21 mouse cellular contexts compared by ENCODE assay signal in the genomic region with DNA sequence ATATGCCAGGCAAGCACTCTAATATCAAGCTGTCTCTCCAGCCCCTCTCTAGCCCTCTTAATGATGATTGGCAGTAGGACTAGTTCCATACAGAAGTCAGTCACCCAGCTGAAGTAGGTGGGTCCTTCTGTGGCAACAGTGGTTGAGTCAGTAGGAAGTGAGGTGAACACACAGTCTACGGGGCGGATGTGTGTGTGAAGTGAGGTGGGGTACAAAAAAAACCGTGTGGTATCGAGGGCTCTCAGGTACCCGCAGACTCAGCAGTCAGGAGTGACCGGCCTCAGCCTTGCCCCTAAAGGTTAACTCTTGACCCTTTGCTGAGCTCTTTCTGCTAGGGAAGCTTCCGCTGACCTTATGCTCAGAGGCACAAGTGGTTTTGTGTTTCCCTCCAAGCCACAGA. TPM values are rescaled to one million over a fixed set of nuclear protein-coding genes. Genes with fewer than 3 reads are reported as not detected.
DNase-seq lines count a peak whose midpoint lies in the region; ATAC-seq and TF ChIP-seq lines count a peak whose summit lies in the region.
"Had no signal": no experiment of that assay in that cellular context is flagged by ENCODE, and none has a peak within 500 bp of the region (broad histone marks: within the 10 kb centered on the region; RNA-seq: fewer than 3 reads in every experiment).

No protein-coding gene starts in this region.

- H3K4me3 ChIP-seq in lung, adult 2 months (replicated peaks; ENCODE audit: extremely low read depth, low read depth, low read length): no peak overlapping the region
- H3K4me3 ChIP-seq in hindbrain, embryonic 11.5 days (ENCODE audit: low read depth, low read length): no peak overlapping the region
- H3K4me3 ChIP-seq in midbrain, embryonic 11.5 days (ENCODE audit: low read depth, low read length): no peak overlapping the region
- H3K4me3 ChIP-seq: heart, embryonic 13.5 days; limb, embryonic 10.5 days had no signal

- peak; percentile 75 for ATAC-seq in common myeloid progenitor, adult 5-6 weeks (replicated peaks; ENCODE audit: low read depth, poor library complexity, severe bottlenecking)
- no peak for ATAC-seq in hindbrain, embryonic 11.5 days (ENCODE audit: low FRiP score)
- ATAC-seq in midbrain, embryonic 11.5 days (ENCODE audit: low FRiP score): no peak
- ATAC-seq: forebrain, embryonic 16.5 days had no signal

- no peak for TF ChIP-seq CTCF in lung, adult 2 months (IDR thresholded peaks at IDR 0.05; ENCODE audit: insufficient read depth, low read length)

- H3K27ac ChIP-seq in hindbrain, embryonic 11.5 days (ENCODE audit: low read depth, low read length): no peak overlapping the region
- no peak overlapping the region for H3K27ac ChIP-seq in midbrain, embryonic 11.5 days (ENCODE audit: low read depth, low read length)
- H3K27ac ChIP-seq: heart, embryonic 13.5 days; hindbrain, embryonic 14.5 days; limb, embryonic 10.5 days; macrophage had no signal

- 44% methylated on average over 7 of the region's 7 CpGs for WGBS in lung, adult 2 months
- 43% methylated on average over 7 of the region's 7 CpGs for WGBS in hindbrain, embryonic 11.5 days
- WGBS in midbrain, embryonic 11.5 days: 47% methylated on average over 7 of the region's 7 CpGs

- H3K4me2 ChIP-seq in hindbrain, embryonic 11.5 days (replicated peaks; ENCODE audit: low read depth, low read length): no peak overlapping the region
- H3K4me2 ChIP-seq in midbrain, embryonic 11.5 days: no peak overlapping the region

- TF ChIP-seq POLR2A in lung, adult 2 months (IDR thresholded peaks at IDR 0.05; ENCODE audit: borderline replicate concordance, extremely low read depth, low read depth, low read length): no peak

- DNase-seq in lung, adult 2 months: peak; percentile 9
- DNase-seq in lung, postnatal 10 days: no peak
- peak; percentile 62 for DNase-seq in lung, postnatal 36 days
- DNase-seq in thymus, postnatal 14 days: peak; percentile 48
- no peak for DNase-seq in hindbrain, embryonic 11.5 days (ENCODE audit: low spot score)
- no peak for DNase-seq in right cerebral cortex, postnatal 14 days
- no peak for DNase-seq in midbrain, embryonic 11.5 days (ENCODE audit: low spot score, missing footprints)
- DNase-seq: cerebellum, postnatal 14 days; gastrocnemius, postnatal 14 days; right cerebral cortex, postnatal 4 days had no signal

- no peak overlapping the region for H3K9ac ChIP-seq in hindbrain, embryonic 11.5 days (ENCODE audit: low read depth, low read length)
- H3K9ac ChIP-seq in midbrain, embryonic 11.5 days (ENCODE audit: low read length): no peak overlapping the region
- H3K9ac ChIP-seq: heart, embryonic 13.5 days; hindbrain, embryonic 14.5 days had no signal

- no peaks in the 10 kb centered on the region for H3K9me3 ChIP-seq in hindbrain, embryonic 11.5 days (ENCODE audit: control insufficient read depth, low read length)
- H3K9me3 ChIP-seq in midbrain, embryonic 11.5 days (ENCODE audit: control insufficient read depth, low read length): no peaks in the 10 kb centered on the region
- H3K9me3 ChIP-seq: heart, embryonic 13.5 days; limb, embryonic 10.5 days had no signal

- 0 out of 2 replicates have a peak, but pooled peaks cover 2% of the 10 kb centered on the region for H3K27me3 ChIP-seq in hindbrain, embryonic 11.5 days (ENCODE audit: control insufficient read depth, insufficient read depth, low read length)
- H3K27me3 ChIP-seq in midbrain, embryonic 11.5 days (ENCODE audit: control insufficient read depth, insufficient read depth, low read length): peaks cover 3% of the 10 kb centered on the region; the same call in 1 of the 2 replicates

- peaks cover 4% of the 10 kb centered on the region; the same call in 1 of the 2 replicates for H3K4me1 ChIP-seq in lung, adult 2 months (ENCODE audit: control insufficient read depth, insufficient read depth, low read length)
- no peaks in the 10 kb centered on the region; the same call in 1 of the 2 replicates for H3K4me1 ChIP-seq in hindbrain, embryonic 11.5 days (replicated peaks; ENCODE audit: control insufficient read depth, insufficient read depth, low read length)
- peaks cover 19% of the 10 kb centered on the region for H3K4me1 ChIP-seq in midbrain, embryonic 11.5 days (ENCODE audit: control insufficient read depth, insufficient read depth, low read length)

- H3K36me3 ChIP-seq in hindbrain, embryonic 11.5 days (ENCODE audit: control insufficient read depth, insufficient read depth, low read length): no peaks in the 10 kb centered on the region
- no peaks in the 10 kb centered on the region for H3K36me3 ChIP-seq in midbrain, embryonic 11.5 days (ENCODE audit: control insufficient read depth, insufficient read depth, low read length)
- H3K36me3 ChIP-seq: heart, embryonic 13.5 days; limb, embryonic 10.5 days had no signal

RNA-seq across cellular contexts. Expression of gene Vsig8, which starts 7.2 kb away (rescaled TPM):
- 0.37 and 12.5 TPM in 2 replicates for polyA plus RNA-seq in lung, adult 2 months (2012; rRNA removed)
- total RNA-seq in common myeloid progenitor, adult 5-6 weeks (2017): not detected in 2 replicates
- not detected in 2 replicates for polyA plus RNA-seq in hindbrain, embryonic 11.5 days (2014; fragmentation: Nextera tagmentation; extraction: Ambion mirVana)
- 0.08 and 0.11 TPM in 2 replicates for polyA plus RNA-seq in midbrain, embryonic 11.5 days (2014; fragmentation: Nextera tagmentation; extraction: Ambion mirVana)
- total RNA-seq: gastrocnemius, postnatal 14 days had no signal
- polyA plus RNA-seq: C2C12; limb, embryonic 10.5 days had no signal

RNA-seq across cellular contexts. Expression of gene Cfap45, which starts 27.9 kb away (rescaled TPM):
- 7.1 and 7.3 TPM in 2 replicates for polyA plus RNA-seq in lung, adult 2 months (2012; rRNA removed)
- total RNA-seq in common myeloid progenitor, adult 5-6 weeks (2017): 0.32 and 2.0 TPM in 2 replicates
- 3.7 and 4.8 TPM in 2 replicates for polyA plus RNA-seq in hindbrain, embryonic 11.5 days (2014; fragmentation: Nextera tagmentation; extraction: Ambion mirVana)
- 1.0 and 1.1 TPM in 2 replicates for polyA plus RNA-seq in midbrain, embryonic 11.5 days (2014; fragmentation: Nextera tagmentation; extraction: Ambion mirVana)
- polyA plus RNA-seq: C2C12 had no signal

RNA-seq across cellular contexts. Expression of gene Slamf8, which starts 41.9 kb away (rescaled TPM):
- 2.0 and 2.9 TPM in 2 replicates for polyA plus RNA-seq in lung, adult 2 months (2012; rRNA removed)
- total RNA-seq in common myeloid progenitor, adult 5-6 weeks (2017): 0.44 TPM in 1 of 2 replicates, not detected in the other
- polyA plus RNA-seq in hindbrain, embryonic 11.5 days (2014; fragmentation: Nextera tagmentation; extraction: Ambion mirVana): not detected in 2 replicates
- not detected in 2 replicates for polyA plus RNA-seq in midbrain, embryonic 11.5 days (2014; fragmentation: Nextera tagmentation; extraction: Ambion mirVana)
- total RNA-seq: gastrocnemius, postnatal 14 days; layer of hippocampus, postnatal 14 days had no signal
- polyA plus RNA-seq: C2C12; embryonic facial prominence, embryonic 14.5 days; forebrain, embryonic 16.5 days; heart, embryonic 13.5 days; hindbrain, embryonic 14.5 days had no signal

RNA-seq across cellular contexts. Expression of gene Tagln2, which starts 48.7 kb away (rescaled TPM):
- polyA plus RNA-seq in lung, adult 2 months (2012; rRNA removed): 585 and 594 TPM in 2 replicates
- 212 and 241 TPM in 2 replicates for total RNA-seq in common myeloid progenitor, adult 5-6 weeks (2017)
- polyA plus RNA-seq in hindbrain, embryonic 11.5 days (2014; fragmentation: Nextera tagmentation; extraction: Ambion mirVana): 41.1 and 43.4 TPM in 2 replicates
- polyA plus RNA-seq in midbrain, embryonic 11.5 days (2014; fragmentation: Nextera tagmentation; extraction: Ambion mirVana): 36.3 and 39.1 TPM in 2 replicates

RNA-seq across cellular contexts. Expression of gene Fcrl6, which starts 53.9 kb away (rescaled TPM):
- polyA plus RNA-seq in lung, adult 2 months (2012; rRNA removed): not detected in 2 replicates
- total RNA-seq in common myeloid progenitor, adult 5-6 weeks (2017): not detected in 2 replicates
- 0.22 and 0.35 TPM in 2 replicates for polyA plus RNA-seq in hindbrain, embryonic 11.5 days (2014; fragmentation: Nextera tagmentation; extraction: Ambion mirVana)
- 0.12 and 0.20 TPM in 2 replicates for polyA plus RNA-seq in midbrain, embryonic 11.5 days (2014; fragmentation: Nextera tagmentation; extraction: Ambion mirVana)
- total RNA-seq: adrenal gland, adult 18-20 months; gastrocnemius, postnatal 14 days; layer of hippocampus, postnatal 14 days had no signal
- polyA plus RNA-seq: C2C12; forebrain, embryonic 16.5 days; heart, embryonic 13.5 days; kidney, embryonic 14.5 days; macrophage had no signal

Comparison
In these comparisons a context has a peak if more than half of its experiments do, and no peak if none do; other contexts are left out.
1. DNase-seq: peak in lung, adult 2 months (single experiment), lung, postnatal 36 days (single experiment) and thymus, postnatal 14 days (single experiment); none in lung, postnatal 10 days (single experiment), hindbrain, embryonic 11.5 days (single experiment), right cerebral cortex, postnatal 14 days (single experiment) and midbrain, embryonic 11.5 days (single experiment).